Mouse (Mus musculus) brain, embryonic 14.5 days (tissue): Measurements from ENCODE around the gene Fubp3.

Experiments
- CTCF ChIP-seq: fragments of 200-500 bp; IDR thresholded peaks from 2 replicates; pipeline ENCODE4 v1.5.1; 2012; ENCODE audit warnings: inconsistent platforms, mild to moderate bottlenecking, moderate library complexity, borderline replicate concordance; ENCODE audit not compliant: insufficient read depth, insufficient read length; ENCODE audit errors: extremely low read depth
- POLR2A ChIP-seq: fragments of 200-500 bp; IDR thresholded peaks from 2 replicates; pipeline ENCODE4 v1.6.1; 2012; ENCODE audit warnings: mild to moderate bottlenecking, inconsistent platforms, borderline replicate concordance; ENCODE audit not compliant: poor library complexity, insufficient read depth, insufficient read length, severe bottlenecking; ENCODE audit errors: extremely low read depth

GRCm38 (mm10) chr2:31656374-31656773 is 83.9 kb downstream of the Fubp3 start:
- TF ChIP-seq CTCF (no peak), POLR2A (no peak)
